Mouse (Mus musculus) olfactory bulb, adult 2 months (tissue): Measurements from ENCODE around the gene Myo5a.

ENCODE experiments used
- CTCF ChIP-seq: fragments of 200-500 bp; IDR thresholded peaks from 2 replicates; pipeline ENCODE4 v1.5.1; 2012; ENCODE audit warnings: low read depth, mild to moderate bottlenecking, low read length, moderate library complexity; ENCODE audit not compliant: insufficient read depth
- POLR2A ChIP-seq: fragments of 200-500 bp; IDR thresholded peaks from 2 replicates; pipeline ENCODE4 v1.6.1; 2012; ENCODE audit warnings: mild to moderate bottlenecking, low read depth, low read length, moderate library complexity; ENCODE audit not compliant: insufficient read depth

DNA sequence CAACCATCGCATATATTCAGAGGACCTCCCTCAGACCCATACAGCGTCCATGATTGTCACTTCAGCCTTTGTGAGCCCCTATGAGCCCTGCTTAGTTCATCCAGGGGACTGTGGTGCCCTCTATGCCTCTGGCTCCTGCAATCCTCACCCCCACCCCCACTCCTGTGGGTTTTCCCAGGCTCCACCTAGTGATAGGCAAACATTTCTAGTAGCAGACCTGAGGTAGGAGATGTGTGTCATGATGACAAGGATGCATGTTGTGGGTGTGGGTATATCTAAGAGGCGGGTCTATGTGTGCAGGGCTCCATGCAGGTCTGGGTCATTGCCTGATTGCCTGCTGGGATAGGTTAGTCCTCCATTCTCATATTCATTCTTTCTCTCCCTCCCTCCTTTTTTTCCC, 167.4 kb downstream of the Myo5a start:
- TF ChIP-seq CTCF = no peak
- TF ChIP-seq POLR2A = no peak
